Mouse (Mus musculus) 3134 (cell line): ENCODE data around the gene Yars2.
"Not testable (repeated sequence)": the region's sequence is repeated elsewhere in the genome, so short reads cannot be mapped to it uniquely, and the experiment has no call there.

Experiments
- DNase-seq: peaks from one replicate; pipeline ENCODE4 v3.0.0-alpha.2; 2011; ENCODE audit warnings: low spot score; ENCODE audit not compliant: insufficient read length; ENCODE audit errors: extremely low read depth

The Yars2 gene

GRCm38 (mm10) chr16:16302369-16303137 lies at the start of gene Yars2:
Gene Yars2 (plus strand): TSS chr16:16302965.
- peak; percentile 97 for DNase-seq

GRCm38 (mm10) chr16:16253326-16254074 lies 49.3 kb upstream of the Yars2 start:
- no peak for DNase-seq

- no peak for DNase-seq
Measured at GRCm38 (mm10) chr16:16255217-16255616, 47.5 kb upstream of the Yars2 start.

- no peak for DNase-seq
Measured at GRCm38 (mm10) chr16:16255874-16256273, 46.9 kb upstream of the Yars2 start.

- DNase-seq, result no peak
Measured at GRCm38 (mm10) chr16:16256672-16257071, 46.1 kb upstream of the Yars2 start.

GRCm38 (mm10) chr16:16260882-16261281 lies 41.9 kb upstream of the Yars2 start:
- DNase-seq, result no peak

GRCm38 (mm10) chr16:16261481-16261880 lies 41.3 kb upstream of the Yars2 start:
- DNase-seq, result no peak

GRCm38 (mm10) chr16:16262436-16262835 lies 40.3 kb upstream of the Yars2 start:
- DNase-seq, result no peak

GRCm38 (mm10) chr16:16272978-16273377 lies 29.8 kb upstream of the Yars2 start:
- DNase-seq, result no peak

GRCm38 (mm10) chr16:16273752-16274151 lies 29.0 kb upstream of the Yars2 start:
- DNase-seq, result no peak

GRCm38 (mm10) chr16:16303138-16303827 lies 518 bp downstream of the Yars2 start:
- peak; percentile 83 for DNase-seq

- DNase-seq, result peak; percentile 21
Measured at GRCm38 (mm10) chr16:16303888-16304287, 1.1 kb downstream of the Yars2 start.

- DNase-seq, result no peak
Measured at GRCm38 (mm10) chr16:16311319-16311718, 8.6 kb downstream of the Yars2 start.

- no peak for DNase-seq
Measured at GRCm38 (mm10) chr16:16325775-16326336, 23.1 kb downstream of the Yars2 start.

- peak; percentile 32 for DNase-seq
Measured at GRCm38 (mm10) chr16:16346420-16346819, 43.7 kb downstream of the Yars2 start.

- DNase-seq, result no peak
Measured at GRCm38 (mm10) chr16:16357908-16358307, 55.1 kb downstream of the Yars2 start.

GRCm38 (mm10) chr16:16358481-16359100 lies 55.8 kb downstream of the Yars2 start, which contains the start of gene Dnm1l:
Gene Dnm1l (minus strand): TSS chr16:16358959.
- DNase-seq, result peak; percentile 95

- DNase-seq, result not testable (repeated sequence)
Measured at GRCm38 (mm10) chr16:16359101-16359482, 56.3 kb downstream of the Yars2 start.
